Mouse (Mus musculus) left cerebral cortex, postnatal 14 days (tissue): ENCODE results near the gene Alkbh4. TPM values are rescaled to one million over a fixed set of nuclear protein-coding genes. Genes with fewer than 3 reads are reported as not detected.
"Not testable (repeated sequence)": the region's sequence is repeated elsewhere in the genome, so short reads cannot be mapped to it uniquely, and the experiment has no call there.

Source experiments
- DNase-seq, 2 experiments: peaks; one replicate each; pipeline ENCODE4 v3.0.0; 2021 to 2022; ENCODE audit warnings: low spot score in 2 of 2, mixed read lengths in 1 of 2
- intact Hi-C: fragments of 180-260 bp; cut with DNase I; formaldehyde crosslinking; loops from one replicate; pipeline ENCODE4 v1.15.1; 2025
- long read RNA-seq, 2 experiments: library from polyadenylated mRNA; stranded (forward); transcript quantifications; one replicate each; pipeline ENCODE4 v2.0.0; 2021
- total RNA-seq, 2 experiments: library from RNA; stranded (reverse); gene quantifications; 2 replicates each; pipeline ENCODE4 v1.2.3; 2021

The Alkbh4 gene
- 1 to 10 TPM; 8.2 to 8.9 TPM for total RNA-seq
- long read RNA-seq, experiment 1, transcript Alkbh4-201 (3 exons, 1,773 nt) = major isoform, 8 of 13 reads
- long read RNA-seq, experiment 1, partial matches to known transcripts = 2 of 13 reads
- long read RNA-seq, experiment 1, other reads (novel, unspliced or antisense) = 0 of 13 reads
- long read RNA-seq, experiment 2, transcript Alkbh4-201 (3 exons, 1,773 nt) = major isoform, 8 of 11 reads
- long read RNA-seq, experiment 2, partial matches to known transcripts = 2 of 11 reads
- long read RNA-seq, experiment 2, other reads (novel, unspliced or antisense) = 0 of 11 reads

DNA sequence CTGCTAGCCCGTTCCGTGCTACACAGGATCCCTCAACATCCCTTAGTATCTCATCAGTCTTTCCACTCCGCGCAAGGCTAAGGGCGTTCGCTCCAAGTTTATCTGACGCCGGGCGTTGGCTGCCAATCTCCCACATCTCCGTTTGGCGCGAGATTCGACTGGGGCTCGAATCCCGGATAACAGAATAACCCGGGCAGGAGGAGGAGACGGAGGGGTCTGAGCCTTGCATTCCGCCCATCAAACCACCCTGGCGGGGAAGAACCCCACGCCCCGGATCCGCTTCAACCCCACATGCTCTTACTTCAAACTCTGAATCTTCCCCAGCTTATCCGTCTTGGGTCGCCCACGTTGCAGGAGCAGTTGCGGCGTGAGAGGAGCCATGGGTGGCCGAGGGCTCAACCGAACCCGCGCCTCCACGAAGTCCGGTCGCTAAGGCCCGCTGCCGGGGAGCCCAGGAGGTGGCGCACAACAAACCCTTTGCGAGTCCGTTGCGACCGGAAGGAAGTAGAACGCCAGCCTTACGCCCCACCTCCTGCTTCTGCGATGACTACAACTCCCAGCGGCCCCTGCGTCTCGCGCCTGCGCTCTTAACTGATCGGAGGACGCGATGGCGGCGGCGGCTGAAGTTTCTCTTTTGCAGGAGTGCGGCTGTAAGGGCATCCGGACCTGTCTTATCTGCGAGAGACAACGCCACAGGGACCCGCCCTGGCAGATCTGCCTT is at the start of gene Alkbh4, which contains the start of gene Lrwd1:
Alkbh4 (plus strand) TSS at position 576 of the 721 bp plus-strand sequence.
Lrwd1 (minus strand) TSS at position 504 of the 721 bp plus-strand sequence.
- intact Hi-C loops = loop anchor here (1.0 to 5.0 kb wide), 2 partner anchors 19 to 52 kb away; partner anchors contain the start of gene Polr2j

DNA sequence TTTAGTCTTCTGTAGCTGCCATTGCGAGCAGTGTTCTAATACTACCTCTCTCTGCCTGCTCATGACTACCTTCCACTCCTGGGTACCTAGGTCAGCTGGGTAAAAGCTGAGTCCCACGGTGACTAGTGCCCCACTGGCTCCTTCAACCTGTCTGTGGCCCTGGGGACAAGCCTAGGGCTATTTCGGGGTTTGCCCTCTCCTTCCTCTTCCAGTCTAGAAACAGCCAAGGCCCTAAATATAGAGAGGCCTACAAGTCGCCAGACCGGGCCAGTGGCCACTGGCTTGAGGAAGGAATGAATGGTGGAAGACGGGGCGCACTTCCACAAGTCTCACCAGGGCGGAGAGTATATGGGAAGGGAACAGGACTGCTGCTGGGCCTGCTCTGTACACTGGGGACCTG is 49.7 kb upstream of the Alkbh4 start:
- intact Hi-C loops = no loop called here
- DNase-seq = no peak

More for the DNA sequence above, at the start of gene Alkbh4, which contains the start of gene Lrwd1:
- peak; percentile 97 for DNase-seq

DNA sequence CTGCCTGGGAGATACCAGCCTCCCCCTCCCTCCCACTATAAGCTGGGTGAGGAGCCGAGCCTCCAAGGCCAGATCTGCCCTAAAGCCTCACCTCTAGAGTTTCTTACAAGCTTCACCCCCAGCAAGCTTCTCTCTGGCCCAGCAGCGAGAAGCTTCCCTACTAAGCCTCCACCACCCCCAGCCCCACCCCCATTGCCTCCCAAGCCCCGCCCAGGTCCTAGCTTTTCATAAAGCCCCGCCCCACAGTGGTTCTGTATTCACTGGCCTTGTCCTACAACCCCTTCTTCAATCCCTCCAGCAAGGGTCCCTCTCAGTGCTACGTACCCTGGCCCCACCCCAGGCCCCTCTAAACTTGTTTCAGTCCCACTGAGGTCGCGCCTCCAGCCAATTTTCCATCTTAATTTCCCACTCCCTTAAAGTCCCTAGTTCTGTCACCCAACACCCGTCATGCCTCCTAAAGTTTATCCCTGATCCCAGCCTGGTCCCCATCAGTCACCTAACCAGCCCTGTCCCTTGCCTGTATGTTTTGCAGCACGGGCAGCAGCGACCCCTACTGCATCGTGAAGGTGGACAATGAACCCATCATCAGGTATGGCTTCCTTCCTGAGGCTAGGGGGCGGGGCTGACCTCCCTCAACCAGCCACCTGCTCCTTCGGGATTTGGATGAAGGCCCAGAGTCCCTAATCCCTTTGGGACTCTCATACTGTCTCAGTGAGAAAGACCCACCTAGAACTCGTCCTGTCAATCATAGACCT is 46.9 kb upstream of the Alkbh4 start:
- intact Hi-C loops = no loop called here
- no peak for DNase-seq

DNA sequence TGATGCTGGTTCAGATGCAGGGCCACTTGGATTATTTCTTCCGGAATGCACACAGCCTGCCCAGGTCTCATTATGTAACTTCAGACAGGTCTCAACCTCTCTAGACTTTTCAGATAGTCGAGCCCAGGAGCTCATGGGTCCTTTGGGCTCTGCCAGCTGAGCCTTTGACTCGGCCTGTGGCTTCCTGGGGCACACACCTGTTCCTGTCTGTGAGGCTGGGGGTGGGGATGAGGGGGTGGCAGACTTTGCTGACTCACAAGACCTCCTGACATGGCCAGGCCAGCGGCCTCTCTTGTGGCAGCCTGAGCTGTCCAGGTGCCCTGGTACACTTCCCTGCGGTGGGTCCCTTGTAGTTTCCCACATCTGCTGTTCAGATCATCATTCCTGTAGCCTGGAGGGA is 44.0 kb upstream of the Alkbh4 start:
- intact Hi-C loops = no loop called here
- DNase-seq = no peak

DNA sequence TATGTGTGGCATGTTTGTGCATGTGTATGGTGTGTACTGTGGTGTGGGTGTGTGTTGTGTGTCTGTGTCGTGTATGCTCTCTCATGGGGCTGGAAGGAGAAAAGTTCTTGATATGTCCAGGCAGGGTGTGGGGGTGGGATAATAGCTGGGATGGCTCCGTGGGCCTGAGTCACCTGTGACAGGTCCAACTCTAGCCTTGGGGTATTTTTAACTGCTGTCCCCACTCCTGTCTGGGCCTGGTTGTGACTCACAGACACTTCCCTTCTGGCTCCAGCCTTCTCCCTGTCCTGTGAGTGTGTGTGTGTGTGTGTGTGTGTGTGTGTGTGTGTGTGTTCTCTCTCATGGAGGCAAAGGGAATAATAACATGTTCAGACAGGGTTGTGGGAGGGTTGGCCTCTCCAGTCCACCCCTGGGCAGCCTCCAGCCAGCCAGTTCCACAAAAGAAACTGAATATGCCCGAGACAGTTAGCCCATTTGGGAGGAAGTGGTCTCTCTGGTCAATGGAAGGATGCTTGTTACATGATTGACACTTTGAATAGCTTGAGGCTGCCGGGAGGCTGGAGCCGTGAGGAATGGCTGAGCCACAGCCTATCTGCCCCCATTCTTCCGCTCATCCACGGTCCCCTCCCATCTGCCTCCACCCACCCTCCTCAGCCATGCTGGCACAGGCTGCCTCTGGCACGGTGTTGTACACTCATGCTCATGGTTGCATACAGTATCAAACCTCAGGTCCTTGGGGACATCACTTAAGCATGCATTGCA is 41.5 kb upstream of the Alkbh4 start:
- intact Hi-C loops = no loop called here
- no peak for DNase-seq

DNA sequence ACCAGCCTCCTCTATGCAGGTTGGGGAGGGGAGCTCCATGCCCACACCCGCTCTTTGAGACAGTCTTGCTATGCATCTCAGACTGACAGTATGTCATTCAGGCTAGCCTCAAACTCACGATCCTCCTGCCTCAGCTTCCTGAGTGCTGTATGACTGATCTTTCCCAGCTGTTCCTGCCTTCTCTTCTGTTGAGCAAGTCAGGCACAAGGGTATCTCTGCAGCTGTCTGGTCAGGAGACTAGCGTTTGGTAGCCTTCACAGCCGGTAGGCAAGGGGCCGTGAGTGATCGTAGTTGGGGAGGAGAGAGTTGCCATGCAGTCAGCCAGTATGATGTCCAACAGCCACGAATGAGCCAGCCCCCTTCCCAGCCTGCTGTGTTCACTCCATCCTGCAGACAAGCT is 40.9 kb upstream of the Alkbh4 start:
- DNase-seq = no peak
- intact Hi-C loops = no loop called here

DNA sequence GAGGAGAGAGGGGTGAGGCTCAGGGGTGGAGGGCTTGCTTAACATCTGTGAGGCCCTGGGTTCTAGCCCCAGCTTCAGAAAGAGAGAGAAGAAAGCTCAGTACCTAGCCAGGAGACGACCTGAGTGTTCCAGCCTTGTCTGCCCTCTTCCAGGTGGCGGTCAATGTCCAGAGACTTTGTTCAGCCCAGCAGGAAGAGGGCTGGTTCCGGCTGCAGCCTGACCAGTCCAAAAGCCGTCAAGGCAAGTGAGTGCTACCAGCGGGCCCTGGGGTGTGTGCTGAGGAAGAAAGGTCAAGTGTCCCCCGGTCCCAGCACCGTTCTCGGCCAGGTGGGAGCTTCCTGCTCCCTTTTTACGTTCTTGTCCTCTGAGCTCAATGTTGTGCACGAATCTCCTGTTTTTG is 37.4 kb upstream of the Alkbh4 start:
- intact Hi-C loops = no loop called here

DNA sequence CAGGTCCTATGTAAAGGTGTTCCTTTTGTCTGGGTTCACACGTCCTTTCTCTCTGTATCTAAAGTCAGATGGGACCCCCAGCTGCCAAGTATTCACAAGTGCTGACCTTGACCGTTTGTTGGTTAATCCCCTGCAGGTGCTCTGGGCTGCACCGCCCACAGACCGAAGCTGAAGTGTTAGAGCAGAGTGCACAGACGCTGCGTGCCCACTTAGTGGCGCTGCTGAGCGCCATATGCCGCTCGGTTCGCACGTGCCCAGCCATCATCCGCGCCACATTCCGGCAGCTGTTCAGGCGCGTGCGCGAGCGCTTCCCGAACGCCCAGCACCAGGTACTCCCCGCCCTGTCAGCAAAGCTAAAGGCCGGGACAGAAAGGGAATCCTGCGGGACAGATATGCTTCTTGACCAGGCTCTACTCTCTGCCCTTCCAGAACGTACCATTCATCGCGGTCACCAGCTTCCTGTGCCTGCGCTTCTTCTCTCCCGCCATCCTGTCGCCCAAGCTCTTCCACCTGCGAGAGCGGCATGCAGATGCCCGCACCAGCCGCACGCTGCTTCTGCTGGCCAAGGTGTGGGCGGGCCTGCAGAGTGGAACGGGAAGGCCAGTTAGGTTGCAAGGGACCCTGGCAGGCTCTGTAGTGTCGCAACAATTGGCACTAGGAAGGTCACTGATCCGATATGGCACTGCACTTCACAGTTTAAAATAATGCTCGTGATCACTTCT is 33.7 kb upstream of the Alkbh4 start:
- intact Hi-C loops = no loop called here
- peak; percentile 80 to 83 for DNase-seq

More for the DNA sequence above, 37.4 kb upstream of the Alkbh4 start:
- DNase-seq = no peak

DNA sequence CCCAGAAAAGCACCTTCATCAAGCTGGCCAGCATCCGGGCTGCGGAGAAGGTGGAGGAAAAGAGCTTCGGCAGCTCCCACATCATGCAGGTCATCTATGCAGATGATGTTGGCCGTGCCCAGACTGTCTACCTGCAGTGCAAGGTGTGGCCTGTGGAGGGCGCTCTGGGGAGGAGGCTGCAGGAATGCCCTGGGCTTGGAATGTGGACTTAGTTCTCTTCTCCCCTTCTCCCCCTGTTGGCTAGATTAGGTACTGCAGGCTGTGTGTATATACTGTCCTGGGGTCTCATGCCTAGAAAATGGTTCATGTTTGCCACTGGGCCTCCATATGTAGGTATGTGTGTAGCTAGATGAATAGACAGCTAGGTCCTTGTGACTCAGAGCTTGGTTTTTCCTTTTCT is 31.4 kb upstream of the Alkbh4 start:
- intact Hi-C loops = no loop called here
- DNase-seq = peak in 1 of 2 experiments; percentile 53

DNA sequence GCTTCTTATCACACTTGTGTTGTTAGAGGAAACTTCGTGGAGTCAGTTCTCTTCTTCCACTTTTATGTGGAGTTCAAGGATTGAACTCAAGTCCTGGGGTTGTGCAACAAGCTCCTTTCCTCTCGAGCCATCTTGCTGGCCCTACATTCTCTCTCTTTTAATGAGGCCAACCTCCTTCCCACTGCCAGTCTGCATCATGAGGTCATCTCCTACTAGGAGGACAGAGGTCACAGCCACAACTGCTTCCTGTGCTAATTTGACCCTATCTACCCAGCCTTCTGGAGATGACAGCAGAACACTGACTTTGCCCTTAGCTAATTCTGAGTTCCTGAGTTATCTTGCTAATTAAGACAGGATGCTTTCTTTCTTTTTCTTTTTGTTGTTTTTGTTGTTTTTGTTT is 27.5 kb upstream of the Alkbh4 start:
- intact Hi-C loops = no loop called here
- DNase-seq = no peak

DNA sequence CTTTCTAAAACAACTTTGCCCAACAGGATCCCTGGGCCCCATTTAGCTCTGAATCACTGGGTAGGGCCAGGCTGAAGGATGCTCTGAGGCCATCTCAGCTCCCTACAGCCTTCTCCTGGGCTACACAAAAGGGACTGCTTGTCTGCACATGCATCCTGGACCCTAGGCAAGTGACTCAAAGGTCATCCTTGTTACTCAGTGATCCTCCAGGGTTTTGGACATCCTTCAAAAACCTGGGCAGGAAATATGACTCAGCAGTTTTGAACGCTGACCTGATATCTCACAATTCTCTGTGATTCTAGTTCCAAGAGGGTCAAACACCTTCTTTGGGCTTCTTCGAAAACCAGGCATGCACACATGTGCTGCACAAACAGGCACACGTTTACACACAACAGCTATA is 26.9 kb upstream of the Alkbh4 start:
- DNase-seq = no peak
- intact Hi-C loops = no loop called here

DNA sequence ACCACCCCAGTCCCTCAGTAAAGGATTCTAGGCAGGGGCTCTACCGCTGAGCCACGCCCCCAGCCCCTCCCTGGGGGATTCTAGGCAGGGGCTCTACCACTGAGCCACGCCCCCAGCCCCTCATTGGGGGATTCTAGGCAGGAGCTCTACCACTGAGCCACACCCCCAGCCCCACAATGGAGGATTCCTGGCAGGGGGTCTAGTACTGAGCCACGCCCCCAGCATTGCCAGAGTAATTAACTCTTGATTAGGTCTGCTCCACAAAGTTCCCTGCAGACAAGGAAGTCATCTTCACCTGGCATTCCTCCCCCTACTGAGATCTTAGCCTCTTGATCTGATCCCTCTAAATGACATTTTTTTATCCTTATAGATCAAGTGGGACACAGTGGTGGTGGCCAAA is 22.4 kb upstream of the Alkbh4 start:
- DNase-seq = not testable (repeated sequence)

DNA sequence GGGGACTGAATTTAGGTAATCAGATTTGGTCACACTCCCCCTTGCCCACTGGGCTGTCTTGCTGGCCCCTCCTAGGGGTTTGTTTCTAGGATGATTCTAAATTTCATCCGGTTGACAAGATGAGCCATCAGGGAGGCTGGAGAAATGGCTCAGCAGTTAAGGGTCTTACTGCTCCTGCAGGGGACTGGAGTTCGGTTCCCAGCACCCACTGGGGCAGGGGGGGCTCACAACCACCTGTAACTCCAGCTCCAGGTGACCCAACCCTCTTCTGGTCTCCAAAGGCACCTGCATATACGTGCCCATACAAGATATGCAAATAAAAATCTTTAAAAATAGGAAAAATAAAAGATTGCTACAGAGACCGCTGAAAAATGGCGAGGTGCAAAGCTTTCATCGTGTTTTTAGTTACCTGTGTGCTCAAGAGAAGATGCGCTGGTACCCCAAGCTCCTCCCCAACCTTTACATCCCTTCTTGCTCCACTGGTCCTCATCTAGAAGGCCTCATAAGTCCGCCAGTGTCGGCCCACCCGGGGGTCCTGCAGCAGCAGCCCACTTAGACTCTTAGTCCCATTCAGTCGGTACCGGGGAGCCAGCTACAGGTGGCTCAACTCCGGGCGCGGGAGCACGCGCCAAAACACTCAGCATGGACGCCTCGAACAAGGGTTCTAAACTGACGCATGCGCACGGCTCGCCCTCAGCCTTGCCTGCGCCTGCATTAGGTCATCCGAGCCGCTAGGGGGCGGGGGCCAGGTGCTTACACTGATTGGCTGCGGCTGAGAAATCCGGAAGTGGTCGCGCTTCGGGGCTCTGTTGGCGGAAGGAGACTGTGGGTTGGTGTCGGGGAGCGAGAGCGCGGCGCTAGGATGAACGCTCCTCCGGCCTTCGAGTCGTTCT is 19.8 kb upstream of the Alkbh4 start, which contains the start of gene Polr2j:
Polr2j (plus strand) TSS at position 741 of the 893 bp plus-strand sequence.
- DNase-seq = peak; percentile 97 to 98
- intact Hi-C loops = loop anchor here (1.0 kb wide), 1 partner anchor 20 kb away; the partner anchor contains the start of genes Alkbh4 and Lrwd1

More for the DNA sequence above, 22.4 kb upstream of the Alkbh4 start:
- intact Hi-C loops = not testable (repeated sequence)

DNA sequence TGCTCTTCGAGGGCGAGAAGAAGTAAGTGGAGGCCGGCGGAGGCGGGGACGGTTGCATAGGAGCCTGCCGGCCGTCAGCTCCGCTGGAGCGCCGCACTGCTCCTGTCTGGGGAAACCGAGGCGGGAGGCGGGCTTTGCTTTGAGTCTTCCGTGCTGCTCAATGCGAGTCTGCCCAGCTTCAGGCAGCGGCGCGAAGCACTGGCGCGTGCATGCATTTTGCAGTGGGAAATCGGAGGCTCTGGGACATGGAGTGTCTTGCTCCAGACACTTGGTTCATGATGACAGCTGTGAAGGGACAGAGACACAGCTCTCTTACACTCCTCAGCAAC is 19.2 kb upstream of the Alkbh4 start:
- intact Hi-C loops = loop anchor here (1.0 kb wide), 1 partner anchor 20 kb away; the partner anchor contains the start of genes Alkbh4 and Lrwd1

DNA sequence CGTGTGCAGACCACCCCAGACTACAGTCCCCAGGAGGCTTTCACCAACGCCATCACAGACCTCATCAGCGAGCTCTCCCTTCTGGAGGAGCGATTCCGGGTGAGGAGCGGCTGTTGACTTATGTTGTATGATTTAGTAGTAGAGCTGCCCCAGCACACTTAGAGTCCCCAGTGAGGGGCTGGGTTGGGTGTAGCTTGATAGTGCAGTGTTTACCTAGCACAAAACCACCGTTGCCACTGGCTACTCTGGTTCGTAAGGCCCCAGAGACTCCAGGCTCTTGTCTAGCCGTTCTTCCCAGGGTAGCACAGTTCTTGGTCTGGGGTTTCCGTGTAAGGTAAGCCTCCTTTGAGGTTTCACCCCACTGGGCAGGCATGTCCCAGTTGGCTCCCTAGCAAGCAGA is 13.8 kb upstream of the Alkbh4 start:
- no peak for DNase-seq
- intact Hi-C loops = no loop called here

More for the DNA sequence above, 19.2 kb upstream of the Alkbh4 start:
- no peak for DNase-seq

DNA sequence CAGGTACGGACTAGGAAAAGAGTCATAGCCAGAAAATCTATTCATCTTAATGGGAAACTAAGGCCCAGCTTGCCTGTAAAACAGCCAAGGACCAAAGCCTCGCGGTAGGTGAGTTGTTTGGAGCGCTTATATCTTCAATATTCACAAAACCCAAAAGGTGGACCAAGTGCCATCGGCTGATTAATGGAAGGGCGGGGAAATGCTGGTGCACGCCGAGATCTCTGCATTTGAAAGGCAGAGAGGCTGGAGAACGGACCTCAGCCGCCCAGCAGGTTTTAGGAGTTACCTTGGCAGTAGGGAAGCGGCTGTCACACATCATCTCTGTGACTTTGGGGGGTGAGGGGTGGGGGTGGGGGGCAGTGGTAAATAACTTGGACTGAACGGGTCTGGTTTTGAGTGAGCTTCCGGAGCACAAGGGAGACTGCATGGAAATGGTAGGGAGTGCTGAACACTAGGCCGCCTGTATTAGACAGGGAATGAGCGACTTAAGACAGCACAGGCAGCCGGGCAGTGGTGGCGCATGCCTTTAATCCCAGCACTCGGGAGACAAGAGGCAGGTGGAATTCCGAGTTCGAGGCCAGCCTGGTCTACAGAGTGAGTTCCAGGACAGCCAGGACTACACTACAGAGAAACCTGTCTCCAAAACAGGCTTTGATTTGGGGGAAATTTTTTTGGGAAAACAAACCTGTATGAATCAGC is 495 bp downstream of the Alkbh4 start:
- intact Hi-C loops = loop anchor here (1.0 to 5.0 kb wide), 2 partner anchors 20 to 51 kb away; partner anchors contain the start of gene Polr2j
- DNase-seq = no peak
